Comparison of ENCODE assay signal across 14 mouse cellular contexts in the genomic region with DNA sequence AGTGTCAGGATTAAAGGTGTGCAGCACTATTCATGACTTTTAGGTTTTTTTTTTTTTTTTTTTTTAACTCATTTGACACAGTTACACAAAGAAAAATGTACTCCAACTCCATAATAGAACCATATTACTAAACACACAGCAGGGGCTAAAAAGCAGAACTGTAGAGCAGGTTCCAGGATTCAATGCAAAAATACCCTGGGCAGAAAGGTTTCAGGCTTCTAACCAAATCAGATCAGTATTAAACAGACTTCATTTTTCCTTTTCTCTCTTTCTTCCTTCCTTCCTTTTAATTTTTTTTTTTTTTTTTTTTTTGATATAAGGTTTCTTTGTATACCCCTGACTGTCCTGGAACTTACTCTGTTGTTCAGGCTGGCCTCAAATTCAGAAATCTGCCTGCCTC. TPM values are rescaled to one million over a fixed set of nuclear protein-coding genes. Genes with fewer than 3 reads are reported as not detected.
A peak's percentile ranks its signal among the peaks of the same experiment; 100 is the strongest.
DNase-seq lines count a peak whose midpoint lies in the region; ATAC-seq and TF ChIP-seq lines count a peak whose summit lies in the region.
"Had no signal": no experiment of that assay in that cellular context is flagged by ENCODE, and none has a peak within 500 bp of the region (broad histone marks: within the 10 kb centered on the region; RNA-seq: fewer than 3 reads in every experiment).

No protein-coding gene starts in this region.

- H3K4me2 ChIP-seq in intestine, embryonic 15.5 days (replicated peaks) = no peak overlapping the region
- H3K4me2 ChIP-seq in intestine, embryonic 16.5 days (ENCODE audit: low read depth, low read length) = no peak overlapping the region
- no peak overlapping the region for H3K4me2 ChIP-seq in lung, embryonic 15.5 days
- no peak overlapping the region for H3K4me2 ChIP-seq in lung, postnatal 0 days (replicated peaks; ENCODE audit: low read depth, low read length)
- H3K4me2 ChIP-seq: forebrain, embryonic 12.5 days had no signal

- H3K4me3 ChIP-seq in gastrocnemius, adult 2 months = no peak overlapping the region
- H3K4me3 ChIP-seq in intestine, embryonic 15.5 days (replicated peaks) = no peak overlapping the region
- H3K4me3 ChIP-seq in intestine, embryonic 16.5 days (ENCODE audit: low read length) = no peak overlapping the region
- H3K4me3 ChIP-seq in lung, embryonic 15.5 days = no peak overlapping the region
- no peak overlapping the region for H3K4me3 ChIP-seq in lung, postnatal 0 days (ENCODE audit: low read depth, low read length)
- H3K4me3 ChIP-seq in bone marrow, adult 2 months (replicated peaks; ENCODE audit: control insufficient read depth, low read depth, low read length) = no peak overlapping the region
- H3K4me3 ChIP-seq: forebrain, embryonic 12.5 days; hindbrain, embryonic 10.5 days had no signal

- no peak for ATAC-seq in intestine, embryonic 15.5 days
- ATAC-seq in intestine, embryonic 16.5 days = no peak
- ATAC-seq in lung, embryonic 15.5 days (ENCODE audit: borderline replicate concordance, extremely low read depth, low FRiP score, low TSS enrichment) = no peak
- no peak for ATAC-seq in lung, postnatal 0 days

- intact Hi-C loops in gastrocnemius, adult 2 months (cut with DNase I) = no loop called here
- intact Hi-C loops in gastrocnemius, postnatal 14 days (cut with DNase I; ENCODE audit: low total_unique reads) = no loop called here

- no peaks in the 10 kb centered on the region for H3K9me3 ChIP-seq in intestine, embryonic 15.5 days
- no peaks in the 10 kb centered on the region for H3K9me3 ChIP-seq in intestine, embryonic 16.5 days (ENCODE audit: control insufficient read depth, low read length)
- no peaks in the 10 kb centered on the region for H3K9me3 ChIP-seq in lung, embryonic 15.5 days
- H3K9me3 ChIP-seq in lung, postnatal 0 days (ENCODE audit: low read length) = no peaks in the 10 kb centered on the region
- H3K9me3 ChIP-seq: forebrain, embryonic 12.5 days; hindbrain, embryonic 10.5 days had no signal

- TF ChIP-seq EP300 in lung, postnatal 0 days (IDR thresholded peaks at IDR 0.05) = no peak

- H3K36me3 ChIP-seq in intestine, embryonic 15.5 days = no peaks in the 10 kb centered on the region
- H3K36me3 ChIP-seq in intestine, embryonic 16.5 days (ENCODE audit: control insufficient read depth, insufficient read depth, low read length) = no peaks in the 10 kb centered on the region
- no peaks in the 10 kb centered on the region for H3K36me3 ChIP-seq in lung, embryonic 15.5 days
- no peaks in the 10 kb centered on the region for H3K36me3 ChIP-seq in lung, postnatal 0 days (ENCODE audit: insufficient read depth, low read length)
- H3K36me3 ChIP-seq: forebrain, embryonic 12.5 days had no signal

- no peak for TF ChIP-seq CTCF in gastrocnemius, adult 2 months (IDR thresholded peaks at IDR 0.05)
- no peak for TF ChIP-seq CTCF in lung, postnatal 0 days (IDR thresholded peaks at IDR 0.05)
- TF ChIP-seq CTCF in bone marrow, adult 2 months (IDR thresholded peaks at IDR 0.05; ENCODE audit: control insufficient read depth, insufficient read depth, low read length) = no peak

- H3K4me1 ChIP-seq in intestine, embryonic 15.5 days (replicated peaks) = peaks cover 10% of the 10 kb centered on the region
- peaks cover 10% of the 10 kb centered on the region for H3K4me1 ChIP-seq in intestine, embryonic 16.5 days (ENCODE audit: control insufficient read depth, insufficient read depth, low read length)
- peaks cover 32% of the 10 kb centered on the region for H3K4me1 ChIP-seq in lung, embryonic 15.5 days
- peaks cover under 1% of the 10 kb centered on the region; the same call in 1 of the 2 replicates for H3K4me1 ChIP-seq in lung, postnatal 0 days (ENCODE audit: insufficient read depth, low read depth, low read length)
- peaks cover 10% of the 10 kb centered on the region for H3K4me1 ChIP-seq in bone marrow, adult 2 months (ENCODE audit: control insufficient read depth, insufficient read depth, low read length)

- no peaks in the 10 kb centered on the region for H3K27me3 ChIP-seq in intestine, embryonic 15.5 days (replicated peaks)
- H3K27me3 ChIP-seq in intestine, embryonic 16.5 days (replicated peaks; ENCODE audit: control insufficient read depth, insufficient read depth, low read length) = no peaks in the 10 kb centered on the region
- H3K27me3 ChIP-seq in lung, embryonic 15.5 days = no peaks in the 10 kb centered on the region
- no peaks in the 10 kb centered on the region for H3K27me3 ChIP-seq in lung, postnatal 0 days (replicated peaks; ENCODE audit: insufficient read depth, low read length)
- H3K27me3 ChIP-seq: forebrain, embryonic 12.5 days had no signal

- DNase-seq in gastrocnemius, adult 2 months = no peak
- DNase-seq in gastrocnemius, postnatal 14 days = no peak
- no peak for DNase-seq in lung, postnatal 0 days (ENCODE audit: low spot score)
- DNase-seq in frontal cortex, postnatal 10 days (ENCODE audit: low spot score in 2 of 2) = no peak
- DNase-seq: adrenal gland, postnatal 10 days; cerebellum, postnatal 25 days; gastrocnemius, postnatal 36 days; lung, adult 2 months had no signal

- H3K9ac ChIP-seq in intestine, embryonic 15.5 days = no peak overlapping the region
- no peak overlapping the region for H3K9ac ChIP-seq in intestine, embryonic 16.5 days (ENCODE audit: low read depth, low read length)
- H3K9ac ChIP-seq in lung, embryonic 15.5 days = no peak overlapping the region
- H3K9ac ChIP-seq in lung, postnatal 0 days (replicated peaks; ENCODE audit: low read depth) = no peak overlapping the region
- H3K9ac ChIP-seq: forebrain, embryonic 12.5 days had no signal

- peak overlapping the region; percentile 55; the same call in 1 of the 2 replicates for H3K27ac ChIP-seq in gastrocnemius, adult 2 months
- peak overlapping the region; percentile 13; the same call in 1 of the 2 replicates for H3K27ac ChIP-seq in intestine, embryonic 15.5 days
- no peak overlapping the region for H3K27ac ChIP-seq in intestine, embryonic 16.5 days (ENCODE audit: low read length)
- H3K27ac ChIP-seq in lung, embryonic 15.5 days = peak overlapping the region; percentile 66; the same call in 1 of the 2 replicates
- no peak overlapping the region for H3K27ac ChIP-seq in lung, postnatal 0 days (ENCODE audit: low read length)
- peak overlapping the region; percentile 67; the same call in 1 of the 2 replicates for H3K27ac ChIP-seq in bone marrow, adult 2 months (ENCODE audit: control insufficient read depth, insufficient read depth, low read depth, low read length, poor library complexity)
- H3K27ac ChIP-seq: forebrain, embryonic 12.5 days; hindbrain, embryonic 10.5 days had no signal

- TF ChIP-seq POLR2A in bone marrow, adult 2 months (IDR thresholded peaks at IDR 0.05; ENCODE audit: borderline replicate concordance, control insufficient read depth, low read depth, low read length) = no peak

RNA-seq across cellular contexts. Expression of a gene that starts 6.8 kb away (rescaled TPM):
- total RNA-seq in gastrocnemius, adult 2 months (2021) = 10 to 100 TPM; 48.4 to 54.4 TPM
- total RNA-seq in gastrocnemius, postnatal 14 days (2021) = 10 to 100 TPM; 34.6 to 42.8 TPM
- polyA plus RNA-seq in intestine, embryonic 15.5 days (2015; fragmentation: Nextera tagmentation; extraction: Ambion mirVana) = 9.2 and 10.1 TPM in 2 replicates
- polyA plus RNA-seq in intestine, embryonic 16.5 days (2015; fragmentation: Nextera tagmentation; extraction: Ambion mirVana) = 7.5 and 7.7 TPM in 2 replicates
- polyA plus RNA-seq in lung, embryonic 15.5 days (2015; fragmentation: Nextera tagmentation; extraction: Ambion mirVana) = 17.2 and 17.6 TPM in 2 replicates
- 19.8 and 22.4 TPM in 2 replicates for polyA plus RNA-seq in lung, postnatal 0 days (2015; fragmentation: Nextera tagmentation; extraction: Ambion mirVana)
- 70.2 and 105 TPM in 2 replicates for polyA plus RNA-seq in bone marrow, adult 2 months (2011; ENCODE audit: insufficient read depth, insufficient read length, low replicate concordance, missing spikeins)

RNA-seq across cellular contexts. Expression of a gene that starts 41.7 kb away (rescaled TPM):
- total RNA-seq in gastrocnemius, adult 2 months (2021) = 100 to 1,000 TPM in 1 of 2 experiments, 10 to 100 TPM in 1; 77.4 to 174 TPM
- total RNA-seq in gastrocnemius, postnatal 14 days (2021) = 100 to 1,000 TPM; 285 to 408 TPM
- polyA plus RNA-seq in intestine, embryonic 15.5 days (2015; fragmentation: Nextera tagmentation; extraction: Ambion mirVana) = 88.1 and 103 TPM in 2 replicates
- polyA plus RNA-seq in intestine, embryonic 16.5 days (2015; fragmentation: Nextera tagmentation; extraction: Ambion mirVana) = 56.4 and 64.9 TPM in 2 replicates
- polyA plus RNA-seq in lung, embryonic 15.5 days (2015; fragmentation: Nextera tagmentation; extraction: Ambion mirVana) = 50.5 and 53.8 TPM in 2 replicates
- 14.6 and 16.0 TPM in 2 replicates for polyA plus RNA-seq in lung, postnatal 0 days (2015; fragmentation: Nextera tagmentation; extraction: Ambion mirVana)
- polyA plus RNA-seq in bone marrow, adult 2 months (2011; ENCODE audit: insufficient read depth, insufficient read length, low replicate concordance, missing spikeins) = 210 and 334 TPM in 2 replicates

Comparison
In these comparisons a context has a peak if more than half of its experiments do, and no peak if none do; other contexts are left out.
1. H3K27ac ChIP-seq: peak in gastrocnemius, adult 2 months (single experiment), intestine, embryonic 15.5 days (single experiment), lung, embryonic 15.5 days (single experiment) and bone marrow, adult 2 months (single experiment); none in intestine, embryonic 16.5 days (single experiment) and lung, postnatal 0 days (single experiment).